Mouse (Mus musculus) mesoderm, embryonic 11.5 days (tissue): ENCODE results near the gene Adipoq.
"Not testable (repeated sequence)": the region's sequence is repeated elsewhere in the genome, so short reads cannot be mapped to it uniquely, and the experiment has no call there.

Experiments
- DNase-seq: peaks from one replicate; pipeline ENCODE4 v3.0.0-alpha.2; 2012; ENCODE audit warnings: low read depth, low spot score

The Adipoq gene

GRCm38 (mm10) chr16:23159749-23160148 lies 13.4 kb downstream of the Adipoq start:
- DNase-seq: no peak

GRCm38 (mm10) chr16:23162116-23162515 lies 15.8 kb downstream of the Adipoq start:
- no peak for DNase-seq

GRCm38 (mm10) chr16:23164443-23164842 lies 18.1 kb downstream of the Adipoq start:
- no peak for DNase-seq

GRCm38 (mm10) chr16:23165441-23165840 lies 19.1 kb downstream of the Adipoq start:
- peak; percentile 8 for DNase-seq

- no peak for DNase-seq
Observed at GRCm38 (mm10) chr16:23166646-23167045, 20.3 kb downstream of the Adipoq start.

- no peak for DNase-seq
Observed at GRCm38 (mm10) chr16:23167079-23167478, 20.7 kb downstream of the Adipoq start.

GRCm38 (mm10) chr16:23170813-23171212 lies 24.5 kb downstream of the Adipoq start:
- no peak for DNase-seq

GRCm38 (mm10) chr16:23173904-23174303 lies 27.6 kb downstream of the Adipoq start:
- DNase-seq: no peak

GRCm38 (mm10) chr16:23174855-23175254 lies 28.5 kb downstream of the Adipoq start:
- no peak for DNase-seq

GRCm38 (mm10) chr16:23175956-23176355 lies 29.6 kb downstream of the Adipoq start:
- DNase-seq: no peak

GRCm38 (mm10) chr16:23177856-23178255 lies 31.5 kb downstream of the Adipoq start:
- DNase-seq: no peak

- no peak for DNase-seq
Observed at GRCm38 (mm10) chr16:23178796-23179195, 32.5 kb downstream of the Adipoq start.

- DNase-seq: not testable (repeated sequence)
Observed at GRCm38 (mm10) chr16:23179436-23179835, 33.1 kb downstream of the Adipoq start.

- DNase-seq: no peak
Observed at GRCm38 (mm10) chr16:23181054-23181453, 34.7 kb downstream of the Adipoq start.

- no peak for DNase-seq
Observed at GRCm38 (mm10) chr16:23181487-23181886, 35.2 kb downstream of the Adipoq start.

- no peak for DNase-seq
Observed at GRCm38 (mm10) chr16:23181942-23182597, 35.7 kb downstream of the Adipoq start.

GRCm38 (mm10) chr16:23185824-23186223 lies 39.5 kb downstream of the Adipoq start:
- no peak for DNase-seq

GRCm38 (mm10) chr16:23186418-23186817 lies 40.1 kb downstream of the Adipoq start:
- DNase-seq: no peak

- no peak for DNase-seq
Observed at GRCm38 (mm10) chr16:23187983-23188382, 41.6 kb downstream of the Adipoq start.

GRCm38 (mm10) chr16:23189612-23190011 lies 43.3 kb downstream of the Adipoq start:
- DNase-seq: no peak

- DNase-seq: no peak
Observed at GRCm38 (mm10) chr16:23191560-23192242, 45.4 kb downstream of the Adipoq start.

- no peak for DNase-seq
Observed at GRCm38 (mm10) chr16:23195618-23196017, 49.3 kb downstream of the Adipoq start.

GRCm38 (mm10) chr16:23196296-23196695 lies 50.0 kb downstream of the Adipoq start:
- no peak for DNase-seq
